Mouse (Mus musculus): ENCODE results near the gene Yif1b. TPM values are rescaled to one million over a fixed set of nuclear protein-coding genes. Genes with fewer than 3 reads are reported as not detected.
"Not testable (repeated sequence)": the region's sequence is repeated elsewhere in the genome, so short reads cannot be mapped to it uniquely, and the experiment has no call there.

Gene Yif1b
- polyA plus RNA-seq (2015; fragmentation: Nextera tagmentation; extraction: Ambion mirVana), result 112 and 113 TPM in 2 replicates

DNA sequence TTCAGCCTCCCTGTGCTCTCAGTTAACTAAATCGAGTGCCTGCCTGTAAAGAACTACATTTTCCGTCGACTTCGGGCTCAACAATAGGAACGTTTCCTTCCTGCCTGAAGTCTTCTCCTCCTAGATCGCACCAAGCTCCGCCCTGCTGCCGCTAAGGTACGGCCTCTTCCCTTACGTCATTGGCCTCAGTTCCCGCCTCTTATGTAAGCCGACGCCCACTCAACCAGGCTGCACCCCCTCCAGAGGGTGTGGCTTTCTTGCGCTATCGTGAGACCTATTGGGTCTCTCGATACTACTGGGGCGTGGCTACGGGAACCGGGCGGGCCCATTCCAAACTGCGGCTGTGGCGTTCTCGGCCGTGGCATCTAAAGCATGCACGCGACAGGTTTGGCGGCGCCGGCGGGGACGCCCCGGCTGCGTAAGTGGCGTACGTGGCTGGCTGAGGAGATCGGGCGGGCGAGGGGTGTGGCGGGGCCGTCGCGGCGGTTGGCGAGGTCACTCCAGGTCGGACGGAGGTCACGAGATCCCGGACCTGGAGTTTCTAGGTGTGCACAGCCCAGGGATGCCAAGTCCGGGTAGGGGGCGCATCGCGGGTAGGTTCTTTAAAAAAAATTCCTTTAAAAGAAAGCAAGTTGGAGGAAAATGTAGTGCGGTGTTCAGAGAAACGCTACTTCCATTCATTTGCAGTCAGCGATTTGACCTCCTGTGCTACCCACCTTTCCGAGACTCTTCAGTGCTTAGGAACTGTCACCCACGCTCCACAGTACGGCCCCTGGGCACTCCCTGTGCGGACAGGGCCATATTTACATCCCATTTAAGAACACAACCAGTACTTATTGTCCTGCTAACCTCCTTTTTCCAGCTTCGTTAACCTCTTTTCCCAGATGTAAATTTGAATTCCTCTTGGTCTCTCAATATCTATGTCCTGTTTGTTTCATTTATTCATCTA is at the start of gene Yif1b:
Yif1b (plus strand) TSS at position 311 of the 949 bp plus-strand sequence.
- Histone ChIP-seq H3K4me3 (replicated peaks) (peak within 1 kb of the TSS; percentile 74), H3K4me1 (peaks cover 12% of the 10 kb centered on the region), H3K4me2 (peak within 1 kb of the TSS; percentile 81), H3K9me3 (replicated peaks) (no peaks in the 10 kb centered on the region), H3K9ac (replicated peaks) (peak within 1 kb of the TSS; percentile 77), H3K27me3 (replicated peaks) (peaks cover 10% of the 10 kb centered on the region), H3K36me3 (no peaks in the 10 kb centered on the region), H3K27ac (replicated peaks) (peak within 1 kb of the TSS; percentile 94)
- under 1% methylated on average over 60 of the region's 60 CpGs for WGBS
- peak; percentile 99 for ATAC-seq (ENCODE audit: low FRiP score)

DNA sequence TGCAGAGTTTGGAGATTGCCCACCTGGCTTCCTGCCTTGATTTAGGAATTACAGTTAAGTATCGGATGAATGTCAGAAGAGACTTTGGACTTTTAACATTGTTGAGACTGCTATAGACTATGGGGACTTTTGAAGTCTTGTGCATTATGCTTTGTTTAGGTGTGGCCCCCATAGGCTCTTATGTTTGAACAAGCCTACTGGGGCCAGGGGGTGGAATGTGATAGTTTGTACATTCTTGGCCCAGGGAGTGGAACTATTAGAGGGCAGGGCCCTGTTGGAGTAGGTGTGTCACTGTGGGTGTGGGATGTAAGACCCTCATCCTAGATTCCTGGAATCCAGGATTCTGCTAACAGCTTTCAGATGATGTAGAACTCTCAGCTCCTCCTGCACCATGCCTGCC is 43.9 kb upstream of the Yif1b start:
- not testable (repeated sequence) for H3K27ac ChIP-seq (replicated peaks); H3K36me3 ChIP-seq; H3K27me3 ChIP-seq (replicated peaks); H3K4me1 ChIP-seq; ATAC-seq (ENCODE audit: low FRiP score); H3K9ac ChIP-seq (replicated peaks); H3K4me2 ChIP-seq; H3K4me3 ChIP-seq (replicated peaks); H3K9me3 ChIP-seq (replicated peaks)
- WGBS, result 92% methylated on average over 1 of the region's 1 CpGs

DNA sequence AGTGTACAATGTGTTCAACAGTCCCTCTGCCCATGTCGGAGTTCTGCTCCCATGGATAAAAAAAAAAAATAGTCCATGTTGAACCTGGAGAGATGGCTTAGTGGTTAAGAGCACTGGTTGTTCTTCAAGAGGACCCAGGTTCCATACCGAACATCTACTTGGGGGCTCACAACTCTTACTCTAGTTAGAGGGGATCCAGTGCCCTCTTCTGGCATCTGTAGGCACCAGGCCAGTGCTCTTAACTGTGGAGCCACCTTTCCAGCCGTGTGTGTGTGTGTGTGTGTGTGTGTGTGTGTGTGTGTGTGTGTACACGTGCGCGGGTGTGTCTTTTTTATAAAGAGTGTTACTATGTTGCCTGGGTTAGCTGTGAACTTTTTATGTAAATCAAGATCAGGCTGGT is 35.6 kb upstream of the Yif1b start:
- Histone ChIP-seq H3K27ac (replicated peaks) (no peak overlapping the region), H3K9ac (replicated peaks) (no peak overlapping the region), H3K36me3 (no peaks in the 10 kb centered on the region), H3K27me3 (replicated peaks) (no peaks in the 10 kb centered on the region), H3K4me1 (no peaks in the 10 kb centered on the region), H3K9me3 (replicated peaks) (no peaks in the 10 kb centered on the region), H3K4me2 (no peak overlapping the region), H3K4me3 (replicated peaks) (no peak overlapping the region)
- no peak for ATAC-seq (ENCODE audit: low FRiP score)
- WGBS, result 85% methylated on average over 6 of the region's 6 CpGs

DNA sequence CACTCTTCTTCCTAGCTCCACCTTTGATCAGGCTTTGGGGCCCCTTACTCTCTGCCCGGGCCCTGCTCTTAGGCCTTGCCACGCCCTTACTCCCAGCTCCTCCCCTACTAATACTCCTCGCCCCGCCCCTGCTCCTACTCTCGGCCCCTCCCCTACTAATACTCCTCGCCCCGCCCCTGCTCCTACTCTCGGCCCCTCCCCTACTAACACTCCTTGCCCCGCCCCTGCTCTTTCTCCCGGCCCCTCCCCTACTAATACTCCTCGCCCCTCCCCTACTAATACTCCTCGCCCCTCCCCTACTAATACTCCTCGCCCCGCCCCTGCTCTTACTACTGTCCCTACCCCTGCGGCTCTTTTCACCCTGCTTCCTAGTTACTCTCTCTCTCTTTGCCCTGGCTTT is 27.1 kb upstream of the Yif1b start:
- peak overlapping the region; percentile 34 for H3K4me3 ChIP-seq (replicated peaks)
- peak overlapping the region; percentile 54 for H3K4me2 ChIP-seq
- not testable (repeated sequence) for H3K27ac ChIP-seq (replicated peaks); H3K27me3 ChIP-seq (replicated peaks); ATAC-seq (ENCODE audit: low FRiP score); H3K9me3 ChIP-seq (replicated peaks); H3K9ac ChIP-seq (replicated peaks); H3K36me3 ChIP-seq
- H3K4me1 ChIP-seq, result peaks cover 19% of the 10 kb centered on the region
- 28% methylated on average over 12 of the region's 15 CpGs for WGBS

DNA sequence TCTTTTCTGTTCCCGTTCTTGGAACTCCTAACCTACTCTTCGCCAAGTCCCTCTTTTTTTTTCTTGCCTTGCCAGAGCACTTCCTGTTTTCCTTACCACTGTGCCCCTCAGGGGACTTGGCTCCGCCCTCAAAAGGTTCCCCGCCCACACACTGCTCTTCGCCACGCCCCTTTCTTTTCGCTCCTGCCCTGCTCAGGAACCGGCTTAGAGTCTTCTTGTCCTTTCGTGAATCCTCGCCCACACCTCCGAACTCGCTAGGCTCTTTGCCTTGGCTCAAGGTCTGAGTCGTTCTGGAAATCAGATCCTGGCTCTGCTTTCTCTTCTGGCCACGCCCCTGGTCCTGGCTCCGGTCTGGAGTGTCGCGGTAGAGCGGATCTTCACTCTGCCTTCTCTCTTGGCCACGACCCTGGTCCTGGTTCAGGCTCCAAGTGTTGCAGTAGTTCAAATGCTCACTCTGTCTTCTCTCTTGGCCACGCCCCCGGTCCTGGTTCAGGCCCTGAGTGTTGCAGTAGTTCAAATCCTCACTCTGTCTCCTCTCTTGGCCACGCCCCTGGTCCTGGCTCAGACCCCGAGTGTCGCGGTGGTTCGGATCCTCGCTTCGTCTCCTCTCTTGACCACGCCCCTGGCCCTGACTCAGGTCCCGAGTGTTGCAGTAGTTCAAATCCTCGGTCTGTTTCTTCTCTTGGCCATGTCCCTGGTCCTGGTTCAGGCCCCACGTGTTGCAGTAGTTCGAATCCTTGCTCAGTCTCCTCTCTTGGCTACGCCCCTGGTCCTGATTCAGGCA is 26.5 kb upstream of the Yif1b start:
- Histone ChIP-seq H3K4me3 (replicated peaks) (peak overlapping the region; percentile 34), H3K9me3 (replicated peaks) (no peaks in the 10 kb centered on the region), H3K9ac (replicated peaks) (no peak overlapping the region), H3K4me1 (peaks cover 19% of the 10 kb centered on the region), H3K36me3 (no peaks in the 10 kb centered on the region), H3K27me3 (replicated peaks) (peaks cover 8% of the 10 kb centered on the region; the same call in 1 of the 2 replicates), H3K27ac (replicated peaks) (no peak overlapping the region), H3K4me2 (peak overlapping the region; percentile 54)
- peak; percentile 54 for ATAC-seq (ENCODE audit: low FRiP score)
- 4% methylated on average over 34 of the region's 34 CpGs for WGBS

DNA sequence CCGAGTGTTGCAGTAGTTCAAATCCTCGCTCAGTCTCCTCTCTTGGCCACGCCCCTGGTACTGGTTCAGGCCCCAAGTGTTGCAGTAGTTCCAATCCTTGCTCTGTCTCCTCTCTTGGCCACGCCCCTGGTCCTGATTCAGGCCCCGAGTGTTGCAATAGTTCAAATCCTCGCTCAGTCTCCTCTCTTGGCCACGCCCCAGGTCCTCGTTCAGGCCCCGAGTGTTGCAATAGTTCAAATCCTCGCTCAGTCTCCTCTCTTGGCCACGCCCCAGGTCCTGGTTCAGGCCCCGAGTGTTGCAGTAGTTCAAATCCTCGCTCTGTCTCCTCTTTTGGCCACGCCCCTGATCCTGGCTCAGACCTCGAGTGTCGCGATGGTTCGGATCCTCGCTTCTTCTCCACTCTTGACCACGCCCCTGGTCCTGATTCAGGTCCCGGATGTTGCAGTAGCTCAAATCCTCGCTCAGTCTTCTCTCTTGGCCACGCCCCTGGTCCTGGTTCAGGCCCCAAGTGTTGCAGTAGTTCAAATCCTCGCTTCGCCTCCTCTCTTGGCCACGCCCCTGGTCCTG is 25.8 kb upstream of the Yif1b start:
- H3K36me3 ChIP-seq, result no peaks in the 10 kb centered on the region
- ATAC-seq (ENCODE audit: low FRiP score), result no peak
- WGBS, result 14% methylated on average over 26 of the region's 26 CpGs
- no peak overlapping the region for H3K27ac ChIP-seq (replicated peaks)
- H3K4me2 ChIP-seq, result peak overlapping the region; percentile 54
- H3K27me3 ChIP-seq (replicated peaks), result peaks cover 8% of the 10 kb centered on the region; the same call in 1 of the 2 replicates
- no peak overlapping the region for H3K9ac ChIP-seq (replicated peaks)
- peaks cover 19% of the 10 kb centered on the region for H3K4me1 ChIP-seq
- H3K4me3 ChIP-seq (replicated peaks), result peak overlapping the region; percentile 34
- no peaks in the 10 kb centered on the region for H3K9me3 ChIP-seq (replicated peaks)

DNA sequence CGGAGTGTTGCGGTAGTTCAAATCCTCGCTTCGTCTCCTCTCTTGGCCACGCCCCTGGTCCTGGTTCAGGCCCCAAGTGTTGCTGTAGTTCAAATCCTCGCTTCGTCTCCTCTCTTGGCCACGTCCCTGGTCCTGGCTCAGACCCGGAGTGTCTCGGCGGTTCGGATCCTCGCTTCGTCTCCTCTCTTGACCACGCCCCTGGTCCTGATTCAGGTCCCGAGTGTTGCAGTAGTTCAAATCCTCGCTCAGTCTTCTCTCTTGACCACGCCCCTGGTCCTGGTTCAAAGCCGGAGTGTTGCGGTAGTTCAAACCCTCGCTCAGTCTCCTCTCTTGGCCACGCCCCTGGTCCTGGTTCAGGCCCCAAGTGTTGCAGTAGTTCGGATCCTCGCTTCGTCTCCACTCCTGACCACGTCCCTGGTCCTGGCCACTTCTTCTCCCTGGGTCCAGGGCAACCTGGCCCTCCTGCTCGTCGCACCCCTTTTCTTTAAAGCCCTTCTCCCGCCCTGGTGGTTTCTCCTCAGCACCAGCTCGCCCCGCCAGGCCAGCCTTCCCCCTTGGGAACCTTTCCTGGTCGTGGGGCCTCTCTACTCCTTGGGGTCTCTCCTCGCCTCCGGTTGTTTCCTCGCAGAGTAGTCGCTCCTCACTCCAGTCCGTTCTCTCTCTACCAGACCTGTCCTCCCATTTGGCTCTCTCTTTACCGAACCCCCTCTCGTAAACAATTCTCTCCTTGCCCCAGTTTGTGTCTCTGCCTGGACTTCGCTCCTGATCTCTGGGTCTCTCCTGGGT is 25.2 kb upstream of the Yif1b start:
- Histone ChIP-seq H3K4me2 (peak overlapping the region; percentile 54), H3K4me1 (peaks cover 19% of the 10 kb centered on the region), H3K4me3 (replicated peaks) (peak overlapping the region; percentile 29)
- WGBS, result 15% methylated on average over 40 of the region's 40 CpGs
- not testable (repeated sequence) for H3K9me3 ChIP-seq (replicated peaks); H3K27me3 ChIP-seq (replicated peaks); H3K27ac ChIP-seq (replicated peaks); H3K36me3 ChIP-seq; H3K9ac ChIP-seq (replicated peaks)
- peak; percentile 18; the same call in 1 of the 2 replicates for ATAC-seq (ENCODE audit: low FRiP score)

DNA sequence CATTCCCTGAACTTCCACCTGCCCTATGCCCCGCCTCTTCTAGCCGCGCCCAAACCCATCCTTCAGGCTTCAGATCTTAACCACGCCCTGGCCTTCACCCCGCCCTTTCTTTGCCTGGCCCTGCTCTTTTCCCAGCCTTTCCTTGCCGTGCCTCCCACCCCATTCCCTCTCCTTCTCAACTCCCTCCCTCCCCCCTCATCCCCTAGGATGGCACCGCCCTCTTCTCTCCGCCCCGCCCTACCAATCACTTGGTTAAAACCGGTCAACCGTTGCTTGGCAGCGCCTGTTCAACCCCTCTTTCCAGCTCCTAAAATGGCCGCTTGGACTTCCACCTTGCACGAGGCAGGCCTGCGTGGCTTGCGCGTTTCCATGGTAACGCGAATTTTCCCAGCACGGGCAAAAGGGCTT is 24.4 kb upstream of the Yif1b start, which contains the start of gene Catsperg1:
Catsperg1 (minus strand) TSS at position 361 of the 408 bp plus-strand sequence.
- Histone ChIP-seq H3K9ac (replicated peaks) (no peak within 1 kb of the TSS), H3K27me3 (replicated peaks) (peaks cover 8% of the 10 kb centered on the region; the same call in 1 of the 2 replicates), H3K36me3 (no peaks in the 10 kb centered on the region), H3K4me3 (replicated peaks) (peak within 1 kb of the TSS; percentile 29), H3K9me3 (replicated peaks) (no peaks in the 10 kb centered on the region), H3K27ac (replicated peaks) (no peak within 1 kb of the TSS), H3K4me2 (peak within 1 kb of the TSS; percentile 54), H3K4me1 (peaks cover 19% of the 10 kb centered on the region)
- 2% methylated on average over 20 of the region's 20 CpGs for WGBS
- ATAC-seq (ENCODE audit: low FRiP score), result peak; percentile 81

DNA sequence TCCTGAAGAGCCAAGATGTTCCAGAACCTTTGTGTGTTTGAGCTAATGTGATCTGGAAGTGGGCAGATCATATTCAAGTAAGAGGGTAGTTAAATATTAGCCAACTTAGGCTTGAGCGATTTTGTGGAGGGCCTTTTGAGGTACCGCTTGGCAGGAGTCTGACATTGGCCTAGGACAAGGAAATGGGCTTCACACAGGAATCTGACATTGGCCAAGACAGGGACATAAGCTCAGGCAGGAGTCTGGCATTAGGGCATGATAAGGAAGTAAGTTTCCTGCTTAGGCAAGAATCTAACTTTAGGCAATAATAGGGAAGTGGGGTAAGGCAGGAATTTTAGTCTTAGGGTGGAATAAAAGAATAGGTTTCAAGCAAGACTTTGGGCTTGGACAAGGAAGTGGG is 23.9 kb upstream of the Yif1b start:
- no peak overlapping the region for H3K9ac ChIP-seq (replicated peaks)
- peak overlapping the region; percentile 54 for H3K4me2 ChIP-seq
- 43% methylated on average over 2 of the region's 2 CpGs for WGBS
- no peak overlapping the region for H3K4me3 ChIP-seq (replicated peaks)
- peak; percentile 16; the same call in 1 of the 2 replicates for ATAC-seq (ENCODE audit: low FRiP score)
- H3K27ac ChIP-seq (replicated peaks), result no peak overlapping the region
- peaks cover 8% of the 10 kb centered on the region; the same call in 1 of the 2 replicates for H3K27me3 ChIP-seq (replicated peaks)
- peaks cover 19% of the 10 kb centered on the region for H3K4me1 ChIP-seq
- no peaks in the 10 kb centered on the region for H3K36me3 ChIP-seq
- no peaks in the 10 kb centered on the region for H3K9me3 ChIP-seq (replicated peaks)

DNA sequence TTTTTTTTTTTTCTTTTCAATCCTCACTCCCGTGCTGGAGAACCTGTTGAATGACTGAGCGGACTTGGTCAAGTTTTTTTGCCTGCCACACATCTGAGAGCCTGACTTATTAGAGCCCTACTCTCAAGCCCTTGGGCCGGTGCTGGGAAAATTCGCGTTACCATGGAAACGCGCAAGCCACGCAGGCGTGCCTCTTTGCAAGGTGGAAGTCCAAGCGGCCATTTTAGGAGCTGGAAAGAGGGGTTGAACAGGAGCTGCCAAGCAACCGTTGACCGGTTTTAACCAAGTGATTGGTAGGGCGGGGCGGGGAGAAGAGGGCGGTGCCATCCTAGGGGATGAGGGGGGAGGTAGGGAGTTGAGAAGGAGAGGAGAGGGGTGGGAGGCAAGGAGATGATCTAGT is 23.3 kb upstream of the Yif1b start:
- Histone ChIP-seq H3K9me3 (replicated peaks) (no peaks in the 10 kb centered on the region), H3K36me3 (no peaks in the 10 kb centered on the region), H3K27ac (replicated peaks) (no peak overlapping the region), H3K9ac (replicated peaks) (no peak overlapping the region), H3K4me1 (peaks cover 19% of the 10 kb centered on the region), H3K4me3 (replicated peaks) (no peak overlapping the region), H3K27me3 (replicated peaks) (peaks cover 8% of the 10 kb centered on the region; the same call in 1 of the 2 replicates), H3K4me2 (no peak overlapping the region)
- ATAC-seq (ENCODE audit: low FRiP score), result no peak
- 44% methylated on average over 15 of the region's 15 CpGs for WGBS
